Mouse (Mus musculus) ES-E14 (cell line): ENCODE data around the gene Hbq1a.

Experiments used
- CHD2 ChIP-seq: IDR thresholded peaks from 2 replicates; pipeline ENCODE4 v1.6.1; 2014; ENCODE audit warnings: mild to moderate bottlenecking, low read depth, low read length, inconsistent platforms
- HCFC1 ChIP-seq: IDR thresholded peaks from 2 replicates; pipeline ENCODE4 v1.6.1; 2012; ENCODE audit warnings: low read length, inconsistent platforms, borderline replicate concordance; ENCODE audit not compliant: insufficient read depth

DNA sequence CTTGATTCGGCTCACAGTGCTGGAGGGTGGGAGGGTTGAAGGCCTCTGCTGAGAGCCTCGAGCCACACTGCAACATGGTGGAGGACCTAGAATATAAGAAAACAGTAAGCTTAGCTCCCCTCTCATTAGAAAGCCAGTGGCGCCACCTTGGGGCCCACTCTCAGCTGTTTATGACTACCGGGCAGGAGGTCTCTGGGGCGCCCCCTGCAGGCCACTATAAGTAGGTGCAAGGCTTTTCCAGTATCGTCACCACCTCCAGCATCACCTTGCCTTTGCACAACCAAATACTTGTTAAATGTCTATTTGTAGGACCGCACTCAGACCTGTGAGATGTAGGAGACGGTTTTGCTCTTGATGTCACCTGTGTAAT, 21.3 kb downstream of the Hbq1a start:
- TF ChIP-seq HCFC1 (no peak), CHD2 (no peak)
